Mouse (Mus musculus) liver, postnatal 0 days (tissue): ENCODE measurements at regions not wholly inside any gene's neighbourhood (a gene's known extent, or its start where the extent isn't known, plus 50 kb on each side); places are given as distances from the start of the nearest gene placed in this dataset.

Experiments
- CTCF ChIP-seq: sonication (generic); IDR thresholded peaks from 2 replicates; pipeline ENCODE4 v1.5.1; 2016; ENCODE audit warnings: antibody characterized with exemption, low read depth
- EP300 ChIP-seq: IDR thresholded peaks from 2 replicates; pipeline ENCODE4 v1.6.1; 2016; ENCODE audit warnings: antibody characterized with exemption, low read depth, mild to moderate bottlenecking

DNA sequence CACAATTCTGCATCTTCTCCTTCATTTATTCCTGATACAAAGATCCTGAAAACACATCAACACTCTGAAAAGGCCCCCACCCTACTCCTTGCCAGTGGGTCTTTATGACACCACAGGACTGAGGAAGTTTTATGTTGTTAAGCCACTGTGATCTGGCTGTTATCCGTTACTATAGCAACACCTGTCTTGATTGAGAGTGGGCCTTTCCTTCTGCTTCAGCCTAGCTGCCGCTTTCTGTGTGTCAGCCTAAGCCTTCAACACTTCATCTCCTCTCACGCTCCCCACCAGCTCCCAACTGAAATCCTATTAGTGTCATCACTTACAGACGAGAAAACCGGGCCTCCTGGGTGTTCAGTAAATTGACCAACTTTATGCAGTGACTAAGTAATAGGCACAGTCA lies 203.6 kb upstream of the Srrm4 start:
- TF ChIP-seq EP300 (no peak), CTCF (no peak)
